Mouse (Mus musculus): Measurements from ENCODE around the gene Hk2. TPM values are rescaled to one million over a fixed set of nuclear protein-coding genes. Genes with fewer than 3 reads are reported as not detected.

Hk2 gene
- polyA plus RNA-seq, 1 experiment from 2014 or later, result 11.1 TPM

GRCm38 (mm10) chr6:82753638-82754361, 20.5 kb downstream of the Hk2 start:
- H3K4me2 ChIP-seq, result no peak overlapping the region
- no peak overlapping the region for H3K9ac ChIP-seq

GRCm38 (mm10) chr6:82753061-82753460, 21.2 kb downstream of the Hk2 start:
- H3K27me3 ChIP-seq (replicated peaks), result no peaks in the 10 kb centered on the region
- WGBS (ENCODE audit: insufficient replicate concordance), result 58% methylated on average over 11 of the region's 11 CpGs
- no peak overlapping the region for H3K27ac ChIP-seq
- ATAC-seq, result no peak
- no peaks in the 10 kb centered on the region for H3K9me3 ChIP-seq (replicated peaks)
- peaks cover 43% of the 10 kb centered on the region for H3K36me3 ChIP-seq
- H3K4me2 ChIP-seq, result no peak overlapping the region
- no peak overlapping the region for H3K4me3 ChIP-seq
- no peak overlapping the region for H3K9ac ChIP-seq
- H3K4me1 ChIP-seq, result peaks cover 42% of the 10 kb centered on the region

More at GRCm38 (mm10) chr6:82753638-82754361, 20.5 kb downstream of the Hk2 start:
- peaks cover 47% of the 10 kb centered on the region for H3K4me1 ChIP-seq
- WGBS (ENCODE audit: insufficient replicate concordance), result 63% methylated on average over 14 of the region's 14 CpGs
- no peak for ATAC-seq
- no peak overlapping the region for H3K27ac ChIP-seq
- no peaks in the 10 kb centered on the region for H3K9me3 ChIP-seq (replicated peaks)
- peaks cover 42% of the 10 kb centered on the region for H3K36me3 ChIP-seq
- no peaks in the 10 kb centered on the region for H3K27me3 ChIP-seq (replicated peaks)
- H3K4me3 ChIP-seq, result no peak overlapping the region

GRCm38 (mm10) chr6:82751791-82752190, 22.5 kb downstream of the Hk2 start:
- Histone ChIP-seq H3K27me3 (replicated peaks) (no peaks in the 10 kb centered on the region), H3K4me2 (no peak overlapping the region), H3K9ac (no peak overlapping the region), H3K27ac (no peak overlapping the region), H3K4me3 (no peak overlapping the region), H3K9me3 (replicated peaks) (no peaks in the 10 kb centered on the region), H3K36me3 (peaks cover 44% of the 10 kb centered on the region), H3K4me1 (peaks cover 37% of the 10 kb centered on the region)
- WGBS (ENCODE audit: insufficient replicate concordance), result 86% methylated on average over 7 of the region's 7 CpGs
- no peak for ATAC-seq

- WGBS (ENCODE audit: insufficient replicate concordance), result 72% methylated on average over 11 of the region's 11 CpGs
- no peaks in the 10 kb centered on the region for H3K9me3 ChIP-seq (replicated peaks)
These were observed 23.2 kb downstream of the Hk2 start for GRCm38 (mm10) chr6:82751031-82751430.

GRCm38 (mm10) chr6:82750063-82750462, 24.2 kb downstream of the Hk2 start:
- Histone ChIP-seq H3K27ac (no peak overlapping the region), H3K4me2 (no peak overlapping the region), H3K4me3 (no peak overlapping the region), H3K4me1 (peaks cover 30% of the 10 kb centered on the region), H3K9ac (no peak overlapping the region), H3K36me3 (peaks cover 60% of the 10 kb centered on the region), H3K9me3 (replicated peaks) (no peaks in the 10 kb centered on the region), H3K27me3 (replicated peaks) (no peaks in the 10 kb centered on the region)
- 47% methylated on average over 2 of the region's 2 CpGs for WGBS (ENCODE audit: insufficient replicate concordance)
- ATAC-seq, result no peak

More at GRCm38 (mm10) chr6:82751031-82751430, 23.2 kb downstream of the Hk2 start:
- H3K4me3 ChIP-seq, result no peak overlapping the region
- no peak overlapping the region for H3K4me2 ChIP-seq
- H3K4me1 ChIP-seq, result peaks cover 34% of the 10 kb centered on the region
- ATAC-seq, result no peak
- peaks cover 52% of the 10 kb centered on the region for H3K36me3 ChIP-seq
- no peak overlapping the region for H3K27ac ChIP-seq
- H3K9ac ChIP-seq, result no peak overlapping the region
- no peaks in the 10 kb centered on the region for H3K27me3 ChIP-seq (replicated peaks)

GRCm38 (mm10) chr6:82748106-82748672, 26.1 kb downstream of the Hk2 start:
- Histone ChIP-seq H3K27me3 (replicated peaks) (no peaks in the 10 kb centered on the region), H3K9me3 (replicated peaks) (no peaks in the 10 kb centered on the region), H3K27ac (no peak overlapping the region), H3K9ac (no peak overlapping the region), H3K36me3 (peaks cover 79% of the 10 kb centered on the region), H3K4me1 (peaks cover 18% of the 10 kb centered on the region; the same call in 1 of the 2 replicates), H3K4me3 (no peak overlapping the region), H3K4me2 (no peak overlapping the region)
- WGBS (ENCODE audit: insufficient replicate concordance), result 82% methylated on average over 9 of the region's 9 CpGs
- ATAC-seq, result no peak

- Histone ChIP-seq H3K4me3 (no peak overlapping the region), H3K27ac (no peak overlapping the region), H3K36me3 (peaks cover 90% of the 10 kb centered on the region), H3K4me1 (peaks cover 14% of the 10 kb centered on the region; the same call in 1 of the 2 replicates), H3K27me3 (replicated peaks) (no peaks in the 10 kb centered on the region), H3K9me3 (replicated peaks) (no peaks in the 10 kb centered on the region), H3K4me2 (no peak overlapping the region), H3K9ac (no peak overlapping the region)
- 52% methylated on average over 5 of the region's 5 CpGs for WGBS (ENCODE audit: insufficient replicate concordance)
- ATAC-seq, result no peak
These were observed 27.2 kb downstream of the Hk2 start for GRCm38 (mm10) chr6:82747085-82747484.

GRCm38 (mm10) chr6:82744553-82744952, 29.7 kb downstream of the Hk2 start:
- no peak overlapping the region for H3K4me3 ChIP-seq
- ATAC-seq, result no peak
- H3K4me1 ChIP-seq, result peaks cover 11% of the 10 kb centered on the region; the same call in 1 of the 2 replicates
- H3K9me3 ChIP-seq (replicated peaks), result no peaks in the 10 kb centered on the region
- 88% methylated on average over 9 of the region's 9 CpGs for WGBS (ENCODE audit: insufficient replicate concordance)
- H3K9ac ChIP-seq, result no peak overlapping the region
- H3K36me3 ChIP-seq, result peaks cover 75% of the 10 kb centered on the region
- no peak overlapping the region for H3K27ac ChIP-seq
- H3K4me2 ChIP-seq, result no peak overlapping the region
- H3K27me3 ChIP-seq (replicated peaks), result no peaks in the 10 kb centered on the region

GRCm38 (mm10) chr6:82741518-82741880, 32.8 kb downstream of the Hk2 start:
- Histone ChIP-seq H3K4me2 (no peak overlapping the region), H3K36me3 (peaks cover 82% of the 10 kb centered on the region), H3K9me3 (replicated peaks) (no peaks in the 10 kb centered on the region), H3K27me3 (replicated peaks) (no peaks in the 10 kb centered on the region), H3K4me1 (0 out of 2 replicates have a peak, but pooled peaks cover 2% of the 10 kb centered on the region), H3K9ac (no peak overlapping the region), H3K27ac (no peak overlapping the region), H3K4me3 (no peak overlapping the region)
- 62% methylated on average over 5 of the region's 5 CpGs for WGBS (ENCODE audit: insufficient replicate concordance)
- ATAC-seq, result no peak

GRCm38 (mm10) chr6:82740868-82741517, 33.3 kb downstream of the Hk2 start:
- H3K4me1 ChIP-seq, result no peaks in the 10 kb centered on the region
- no peak overlapping the region for H3K4me3 ChIP-seq
- no peaks in the 10 kb centered on the region for H3K27me3 ChIP-seq (replicated peaks)
- WGBS (ENCODE audit: insufficient replicate concordance), result 63% methylated on average over 8 of the region's 8 CpGs
- no peak for ATAC-seq
- H3K4me2 ChIP-seq, result no peak overlapping the region
- H3K9me3 ChIP-seq (replicated peaks), result no peaks in the 10 kb centered on the region
- H3K36me3 ChIP-seq, result peaks cover 82% of the 10 kb centered on the region
- H3K9ac ChIP-seq, result no peak overlapping the region
- no peak overlapping the region for H3K27ac ChIP-seq

- Histone ChIP-seq H3K27ac (no peak overlapping the region), H3K4me3 (no peak overlapping the region), H3K4me1 (no peaks in the 10 kb centered on the region), H3K4me2 (peak overlapping the region; percentile 33), H3K36me3 (peaks cover 83% of the 10 kb centered on the region), H3K9me3 (replicated peaks) (no peaks in the 10 kb centered on the region), H3K27me3 (replicated peaks) (no peaks in the 10 kb centered on the region), H3K9ac (no peak overlapping the region)
- 24% methylated on average over 6 of the region's 6 CpGs for WGBS (ENCODE audit: insufficient replicate concordance)
- no peak for ATAC-seq
These were observed 34.0 kb downstream of the Hk2 start for GRCm38 (mm10) chr6:82740269-82740668.
